Mouse (Mus musculus) urinary bladder, postnatal 14 days (tissue): ENCODE measurements around the gene Npc2.

Source experiments
- DNase-seq: peaks from one replicate; pipeline ENCODE4 v3.0.0; 2021; ENCODE audit warnings: low spot score

Gene Npc2

GRCm38 (mm10) chr12:84727434-84727833 is 45.5 kb downstream of the Npc2 start:
- DNase-seq: no peak

- no peak for DNase-seq
Measured at GRCm38 (mm10) chr12:84726986-84727385, 46.0 kb downstream of the Npc2 start.

DNA sequence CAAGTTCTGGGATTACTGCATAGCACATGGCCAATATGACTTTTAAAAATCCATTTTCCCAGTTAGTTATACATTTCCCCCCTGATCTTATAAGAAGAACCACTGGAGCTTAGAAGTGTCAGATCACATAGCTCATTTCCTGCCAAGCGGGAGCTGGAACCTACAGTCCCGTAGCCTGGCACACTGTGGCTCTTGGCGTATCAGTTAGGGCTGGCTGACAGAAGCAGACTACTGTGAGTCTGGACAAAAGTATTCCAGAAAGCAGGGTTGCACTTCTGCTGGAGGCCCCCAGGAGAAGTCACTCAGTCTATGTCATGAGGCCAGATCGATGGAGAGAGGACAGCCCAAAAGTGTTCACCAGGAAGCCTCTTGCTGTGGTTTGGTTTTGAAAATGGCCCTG is 46.6 kb downstream of the Npc2 start:
- no peak for DNase-seq

DNA sequence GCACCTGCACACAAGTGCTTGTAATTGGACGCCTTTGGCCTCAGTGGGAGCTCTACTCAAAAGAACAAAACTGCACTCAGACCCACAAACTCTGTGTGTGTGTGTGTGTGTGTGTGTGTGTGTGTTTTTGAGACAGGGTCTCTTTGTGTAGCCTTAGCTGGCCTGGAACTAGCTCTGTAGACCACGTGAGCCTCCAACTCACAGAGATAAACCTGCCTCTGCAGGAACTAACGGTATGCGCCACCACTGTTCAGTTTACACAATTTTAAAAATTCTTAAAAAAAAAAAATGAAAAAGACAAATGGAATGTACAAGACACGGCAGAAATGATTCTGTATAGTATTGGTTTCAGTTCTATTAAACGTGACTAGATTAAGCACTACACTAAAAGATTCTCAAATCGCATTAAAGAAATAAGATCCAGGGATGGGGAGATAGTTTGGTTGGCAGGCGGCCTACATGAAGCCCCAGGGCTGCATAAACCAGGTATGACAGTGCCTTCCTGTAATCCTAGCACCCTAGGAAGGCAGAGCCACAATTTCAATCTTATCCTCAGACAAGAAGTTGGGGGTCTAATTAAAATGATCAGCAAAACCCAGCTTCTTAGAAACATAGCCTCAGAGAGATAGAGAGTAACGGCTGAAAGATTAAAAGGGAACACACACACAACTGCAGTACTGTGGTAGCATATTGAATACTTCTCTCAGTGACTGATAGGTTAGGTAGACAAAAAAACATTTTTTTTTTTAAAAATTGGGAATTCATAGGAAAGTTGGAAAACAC is 54.3 kb downstream of the Npc2 start:
- no peak for DNase-seq

- no peak for DNase-seq
Measured at GRCm38 (mm10) chr12:84714578-84714977, 58.4 kb downstream of the Npc2 start.

DNA sequence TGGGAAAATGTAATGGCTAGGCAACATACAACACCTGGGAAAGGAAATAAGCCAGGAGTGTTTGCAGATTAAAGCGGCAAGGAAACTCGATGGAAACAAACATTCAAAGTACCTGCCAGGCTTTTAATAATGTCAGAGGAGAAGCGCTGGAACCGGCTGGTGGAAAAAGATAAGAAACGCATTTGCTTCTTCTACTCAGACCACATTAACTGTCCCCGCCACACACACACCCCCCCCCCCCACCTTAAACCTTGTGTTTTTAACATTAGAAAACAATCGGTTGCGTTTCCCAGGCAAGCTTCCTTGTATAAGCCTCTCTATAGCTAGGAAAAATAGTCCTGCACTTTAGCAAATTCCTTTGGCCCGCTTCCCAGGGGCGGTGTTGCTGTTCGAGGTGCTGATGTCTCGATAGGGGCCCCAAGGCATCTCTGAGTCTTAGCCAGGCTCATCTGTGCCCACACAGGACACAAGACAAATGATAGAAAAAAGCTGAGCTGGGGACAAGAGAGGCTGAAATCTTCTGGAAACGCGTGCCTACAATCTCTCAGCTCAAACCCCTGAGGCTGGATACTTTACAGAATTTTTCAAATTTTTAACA is 63.0 kb downstream of the Npc2 start:
- peak; percentile 40 for DNase-seq

- DNase-seq: no peak
Measured at GRCm38 (mm10) chr12:84707804-84708203, 65.1 kb downstream of the Npc2 start.

GRCm38 (mm10) chr12:84706886-84707285 is 66.1 kb downstream of the Npc2 start:
- DNase-seq: no peak
